Mouse (Mus musculus) spleen, postnatal 14 days (tissue): ENCODE results near the gene Rnf207.
A peak's percentile ranks its signal among the peaks of the same experiment; 100 is the strongest.

Experiments
- DNase-seq, 2 experiments: peaks; one replicate each; pipeline ENCODE4 v3.0.0; 2021 to 2022; ENCODE audit warnings: low spot score in 2 of 2

Rnf207 gene

GRCm38 (mm10) chr4:152328691-152329090 lies 9.9 kb upstream of the Rnf207 start:
- DNase-seq, result peak in 1 of 2 experiments; percentile 45

GRCm38 (mm10) chr4:152326543-152326942 lies 7.8 kb upstream of the Rnf207 start:
- no peak for DNase-seq

- peak; percentile 78 to 81 for DNase-seq
These were observed 7.0 kb upstream of the Rnf207 start, which contains the start of gene Rpl22 for GRCm38 (mm10) chr4:152325574-152326411. Rpl22 (plus strand) TSS chr4:152325742.

DNA sequence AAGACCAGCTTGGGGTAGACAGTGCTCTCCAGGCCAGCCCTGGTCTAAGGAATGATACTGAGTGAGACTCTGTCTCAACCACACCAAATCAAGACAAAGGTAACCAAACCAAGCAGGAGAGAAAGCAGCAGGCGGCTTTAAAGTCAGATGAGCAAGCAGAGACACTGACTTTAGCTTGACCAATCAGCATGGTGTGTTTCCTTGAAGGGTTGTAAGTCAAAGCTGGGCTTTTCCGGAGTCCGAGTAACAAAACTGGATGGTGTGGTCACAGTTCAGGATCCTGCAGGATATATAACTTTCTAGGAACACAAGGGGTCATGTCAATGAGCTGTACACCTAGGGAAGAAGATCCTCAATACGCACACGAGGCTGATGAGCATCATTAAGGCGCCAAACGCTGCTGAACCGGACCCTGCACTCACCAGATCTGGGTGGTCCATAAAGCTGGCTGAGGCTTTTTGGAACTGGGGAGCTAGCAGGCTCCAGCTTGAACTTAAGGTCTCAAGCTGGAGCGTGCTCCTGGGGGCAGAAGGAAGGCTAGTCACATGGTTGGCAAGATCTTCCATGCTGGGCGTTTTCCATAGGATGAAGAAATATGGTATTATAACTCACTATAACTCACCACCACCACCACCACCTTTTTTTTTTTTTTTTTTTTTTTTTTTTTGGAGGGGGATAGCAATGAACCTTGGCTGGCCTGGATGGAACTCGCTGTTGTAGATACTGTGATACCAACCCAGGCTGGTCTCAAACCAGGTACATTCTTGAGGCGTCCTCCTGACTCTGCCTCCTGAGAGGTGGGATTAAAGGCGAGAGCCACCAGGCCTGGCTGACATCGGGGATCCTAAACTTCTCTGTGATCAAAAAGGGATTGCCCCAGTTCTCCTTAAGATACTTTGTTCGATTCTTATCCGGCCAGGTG lies 6.1 kb upstream of the Rnf207 start:
- no peak for DNase-seq

GRCm38 (mm10) chr4:152321464-152321863 lies 2.7 kb upstream of the Rnf207 start:
- DNase-seq, result no peak

DNA sequence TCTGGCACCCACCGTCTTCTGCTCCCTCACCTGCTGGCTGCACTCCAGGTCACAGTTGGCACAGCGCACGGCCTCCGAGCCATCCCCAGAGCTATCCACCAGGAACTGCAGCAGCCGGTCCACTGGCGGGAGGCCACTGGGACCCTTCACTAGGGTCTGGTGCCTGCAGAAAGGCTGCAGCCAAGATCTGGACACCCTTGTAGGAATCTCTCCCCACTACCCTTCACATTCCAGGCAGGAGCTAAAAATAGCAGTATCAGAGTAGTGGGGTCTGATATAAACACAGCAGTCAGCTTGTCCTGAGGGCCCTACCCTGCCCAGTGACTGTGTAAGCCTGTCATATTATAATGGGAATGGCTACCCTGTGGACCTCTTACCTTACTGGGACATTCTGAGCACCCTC lies 1.2 kb downstream of the Rnf207 start:
- no peak for DNase-seq

GRCm38 (mm10) chr4:152315498-152316213 lies 3.1 kb downstream of the Rnf207 start:
- DNase-seq, result no peak

GRCm38 (mm10) chr4:152313934-152314333 lies 4.9 kb downstream of the Rnf207 start:
- DNase-seq, result no peak

GRCm38 (mm10) chr4:152313211-152313632 lies 5.6 kb downstream of the Rnf207 start:
- DNase-seq, result no peak

DNA sequence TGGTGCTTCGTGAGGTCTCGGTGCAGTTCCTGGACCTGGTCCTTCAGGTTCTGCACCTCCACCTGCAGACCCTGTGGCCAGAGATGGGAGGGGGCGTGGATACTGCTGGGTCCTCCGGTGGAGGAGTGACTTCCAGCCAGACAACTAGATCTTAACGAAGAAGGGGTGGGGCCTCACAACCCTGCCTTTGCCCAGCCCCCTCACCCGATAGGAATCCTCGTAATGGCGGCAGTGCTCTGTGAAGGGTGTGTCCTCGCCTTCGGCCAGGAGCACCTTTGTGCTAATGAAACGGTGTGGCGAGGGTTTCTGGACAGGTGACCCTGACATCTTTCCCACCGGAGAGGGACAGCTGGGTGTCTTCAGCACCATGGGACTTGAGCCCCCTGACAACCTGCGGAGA lies 6.6 kb downstream of the Rnf207 start:
- no peak for DNase-seq

- DNase-seq, result no peak
These were observed 11.3 kb downstream of the Rnf207 start for GRCm38 (mm10) chr4:152307542-152307941.

DNA sequence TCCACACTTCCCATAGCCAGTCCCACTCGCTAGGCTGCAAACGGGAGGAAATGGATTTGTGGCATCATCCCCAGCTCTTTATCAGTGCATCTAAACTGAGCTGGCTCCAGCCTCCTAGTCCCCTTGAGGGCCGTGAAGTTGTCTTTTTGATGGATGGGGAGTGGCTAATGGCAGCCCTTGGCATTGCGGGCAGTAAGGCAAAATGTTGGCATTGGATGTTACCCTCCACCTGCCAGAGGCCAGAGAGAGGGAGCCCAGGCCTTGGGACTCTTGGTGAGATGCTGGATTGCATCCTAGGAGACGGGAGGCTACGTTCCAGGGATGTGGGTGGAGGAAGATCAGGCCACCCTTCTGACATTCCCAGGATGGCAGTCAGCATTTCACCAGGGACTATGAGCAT lies 12.8 kb downstream of the Rnf207 start:
- DNase-seq, result no peak

GRCm38 (mm10) chr4:152304685-152305084 lies 14.1 kb downstream of the Rnf207 start:
- no peak for DNase-seq

- DNase-seq, result no peak
These were observed 15.6 kb downstream of the Rnf207 start for GRCm38 (mm10) chr4:152303172-152303571.

GRCm38 (mm10) chr4:152302012-152302411 lies 16.8 kb downstream of the Rnf207 start:
- DNase-seq, result no peak

GRCm38 (mm10) chr4:152300375-152300774 lies 18.4 kb downstream of the Rnf207 start:
- no peak for DNase-seq

GRCm38 (mm10) chr4:152298836-152299235 lies 20.0 kb downstream of the Rnf207 start:
- no peak for DNase-seq

GRCm38 (mm10) chr4:152296874-152297861 lies 21.6 kb downstream of the Rnf207 start, which contains the start of gene Icmt:
Icmt (plus strand) TSS chr4:152297227.
- peak; percentile 99 to 100 for DNase-seq

DNA sequence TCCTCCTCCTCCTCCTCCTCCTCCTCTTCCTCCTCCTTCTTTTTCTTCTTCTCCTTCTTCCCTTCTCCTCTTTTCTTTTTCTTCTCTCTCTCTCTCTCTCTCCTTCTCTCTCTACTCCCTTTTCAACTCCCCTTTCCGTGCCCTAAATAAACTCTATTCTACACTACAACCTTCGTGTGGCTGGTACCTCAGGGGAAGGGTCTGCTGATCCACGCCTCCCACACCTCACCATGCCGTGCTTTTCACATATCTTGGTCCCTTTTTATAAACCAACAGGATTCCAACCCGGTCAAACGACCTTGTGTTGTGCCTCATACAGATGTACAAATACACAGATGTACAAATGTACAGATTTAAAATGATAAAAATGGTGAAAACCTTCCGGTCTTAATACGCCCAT lies 22.4 kb downstream of the Rnf207 start:
- no peak for DNase-seq

- DNase-seq, result no peak
These were observed 22.9 kb downstream of the Rnf207 start for GRCm38 (mm10) chr4:152295916-152296315.
